Mouse (Mus musculus): ENCODE data around the gene Ugt1a10.

Ugt1a10 gene

GRCm38 (mm10) chr1:88233421-88234247 lies 178.4 kb downstream of the Ugt1a10 start:
- no peak for DNase-seq

GRCm38 (mm10) chr1:88234248-88234610 lies 179.0 kb downstream of the Ugt1a10 start:
- no peak for DNase-seq

GRCm38 (mm10) chr1:88234646-88235045 lies 179.5 kb downstream of the Ugt1a10 start:
- no peak for DNase-seq

- no peak for DNase-seq
Measured at GRCm38 (mm10) chr1:88235046-88235893, 180.1 kb downstream of the Ugt1a10 start.

GRCm38 (mm10) chr1:88235894-88236415 lies 180.8 kb downstream of the Ugt1a10 start:
- peak; percentile 95 for DNase-seq

- DNase-seq, result no peak
Measured at GRCm38 (mm10) chr1:88237311-88237710, 182.1 kb downstream of the Ugt1a10 start.

- DNase-seq, result no peak
Measured at GRCm38 (mm10) chr1:88238771-88239170, 183.6 kb downstream of the Ugt1a10 start.

- DNase-seq, result no peak
Measured at GRCm38 (mm10) chr1:88240072-88240471, 184.9 kb downstream of the Ugt1a10 start.

GRCm38 (mm10) chr1:88240579-88240978 lies 185.4 kb downstream of the Ugt1a10 start:
- DNase-seq, result no peak

GRCm38 (mm10) chr1:88243861-88244260 lies 188.7 kb downstream of the Ugt1a10 start:
- no peak for DNase-seq

GRCm38 (mm10) chr1:88245881-88246280 lies 190.7 kb downstream of the Ugt1a10 start:
- no peak for DNase-seq

- no peak for DNase-seq
Measured at GRCm38 (mm10) chr1:88246386-88246785, 191.2 kb downstream of the Ugt1a10 start.

- no peak for DNase-seq
Measured at GRCm38 (mm10) chr1:88247660-88248059, 192.5 kb downstream of the Ugt1a10 start.

- no peak for DNase-seq
Measured at GRCm38 (mm10) chr1:88248658-88249057, 193.5 kb downstream of the Ugt1a10 start.

- DNase-seq, result no peak
Measured at GRCm38 (mm10) chr1:88249596-88249995, 194.4 kb downstream of the Ugt1a10 start.

GRCm38 (mm10) chr1:88250023-88250422 lies 194.8 kb downstream of the Ugt1a10 start:
- no peak for DNase-seq

- DNase-seq, result no peak
Measured at GRCm38 (mm10) chr1:88253106-88253505, 197.9 kb downstream of the Ugt1a10 start.

GRCm38 (mm10) chr1:88253540-88253939 lies 198.4 kb downstream of the Ugt1a10 start:
- no peak for DNase-seq

- DNase-seq, result no peak
Measured at GRCm38 (mm10) chr1:88254793-88255465, 199.7 kb downstream of the Ugt1a10 start.

GRCm38 (mm10) chr1:88255466-88255857 lies 200.3 kb downstream of the Ugt1a10 start:
- no peak for DNase-seq

- no peak for DNase-seq
Measured at GRCm38 (mm10) chr1:88255989-88256754, 201.0 kb downstream of the Ugt1a10 start.

Measured in kidney, adult 9 months (tissue).